Mouse (Mus musculus): Measurements from ENCODE around the gene Stbd1. TPM values are rescaled to one million over a fixed set of nuclear protein-coding genes. Genes with fewer than 3 reads are reported as not detected.

Gene Stbd1
- total RNA-seq (2014; fragmentation: Nextera tagmentation) = not detected in 2 replicates
- total RNA-seq (2017) = 0.11 TPM in 1 of 2 replicates, not detected in the other
- not detected in 2 replicates for polyA plus RNA-seq (2012)

DNA sequence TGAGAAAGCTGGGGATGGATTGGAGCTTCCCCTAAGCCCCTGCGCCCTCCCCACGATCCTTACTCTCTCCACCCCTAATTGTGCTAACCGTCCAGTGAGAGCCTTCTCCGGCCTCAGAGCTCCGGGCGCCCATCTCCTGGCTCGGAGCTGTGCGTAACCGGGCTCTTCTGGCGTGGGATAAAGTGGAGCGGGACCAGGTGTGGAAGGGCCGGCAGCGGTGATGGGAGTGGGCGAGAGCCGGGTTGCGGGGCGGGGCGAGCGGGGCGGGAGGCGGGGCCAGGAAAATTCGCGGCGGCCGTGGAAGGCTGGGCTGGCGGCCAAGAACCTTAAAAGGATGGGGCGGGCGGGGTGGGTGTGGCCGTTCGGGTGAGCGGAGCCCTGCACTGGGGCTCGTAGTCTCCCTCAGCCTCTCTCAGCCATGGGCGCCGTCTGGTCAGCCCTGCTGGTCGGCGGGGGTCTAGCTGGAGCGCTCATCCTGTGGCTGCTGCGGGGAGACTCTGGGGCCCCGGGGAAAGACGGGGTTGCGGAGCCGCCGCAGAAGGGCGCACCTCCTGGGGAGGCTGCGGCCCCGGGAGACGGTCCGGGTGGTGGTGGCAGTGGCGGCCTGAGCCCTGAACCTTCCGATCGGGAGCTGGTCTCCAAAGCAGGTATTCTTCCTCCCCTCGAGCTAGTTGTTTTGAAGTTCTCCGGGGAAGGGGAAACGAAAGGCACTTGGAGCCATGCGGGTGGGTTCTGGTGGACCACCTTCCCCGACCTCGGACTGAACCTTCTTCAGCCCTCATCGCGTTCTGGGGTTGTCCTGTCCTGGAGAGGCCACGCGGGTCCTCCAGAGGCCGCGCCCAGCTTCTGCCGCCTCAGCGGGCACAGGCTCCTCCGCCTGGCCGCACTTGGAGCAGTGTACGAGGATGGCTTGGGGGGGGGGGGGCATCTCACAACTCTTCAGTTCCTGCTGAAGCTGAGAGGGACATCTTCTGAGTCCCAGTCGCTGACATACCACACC, at the start of gene Stbd1:
Stbd1 (plus strand) TSS at position 351 of the 1,000 bp plus-strand sequence.
- Histone ChIP-seq H3K27me3 (ENCODE audit: insufficient read depth, low read length) (peaks cover 19% of the 10 kb centered on the region), H3K36me3 (replicated peaks) (no peaks in the 10 kb centered on the region), H3K9me3 (replicated peaks) (no peaks in the 10 kb centered on the region), H3K4me1 (ENCODE audit: insufficient read depth, low read depth, low read length) (0 out of 2 replicates have a peak, but pooled peaks cover 3% of the 10 kb centered on the region), H3K4me3 (ENCODE audit: low read depth, low read length) (no peak within 1 kb of the TSS; the same call in 1 of the 2 replicates)
- ATAC-seq (ENCODE audit: extremely low read depth, insufficient number of reproducible peaks, low FRiP score, poor library complexity, severe bottlenecking) (no peak), DNase-seq (ENCODE audit: low spot score) (peak; percentile 9)
- TF ChIP-seq POLR2AphosphoS5 (IDR thresholded peaks at IDR 0.05; ENCODE audit: insufficient replicate concordance, low read depth, low read length) = no peak
- no peak for TF ChIP-seq GATA1 (IDR thresholded peaks at IDR 0.05; ENCODE audit: borderline replicate concordance, low read length)
- TF ChIP-seq GATA2 (IDR thresholded peaks at IDR 0.05; ENCODE audit: borderline replicate concordance, low read depth, low read length) = no peak
- no peak for TF ChIP-seq TAL1 (conservative IDR thresholded peaks at IDR 0.05; ENCODE audit: low read depth, low read length)
- no peak for TF ChIP-seq CTCF (IDR thresholded peaks at IDR 0.05; ENCODE audit: low read depth, low read length)

DNA sequence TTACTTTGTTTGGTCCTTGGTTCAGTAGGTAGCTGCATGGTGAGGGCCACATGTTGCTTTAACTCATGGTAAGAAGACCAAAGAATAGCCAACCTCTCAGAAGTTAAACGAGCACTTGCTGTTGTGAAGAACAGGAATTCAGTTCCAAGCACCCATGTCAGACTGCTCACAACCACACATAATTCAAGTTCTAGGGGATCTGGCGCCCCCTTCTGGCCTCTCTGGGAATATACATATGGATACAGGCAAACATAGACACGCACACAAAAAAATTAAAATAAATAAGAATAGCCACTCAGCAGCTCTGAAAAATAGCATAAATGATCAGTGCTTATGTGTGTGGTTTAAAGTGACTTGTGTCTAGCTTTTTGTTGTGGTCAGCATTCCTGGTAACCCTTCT, 48.9 kb upstream of the Stbd1 start:
- ATAC-seq (ENCODE audit: extremely low read depth, insufficient number of reproducible peaks, low FRiP score, poor library complexity, severe bottlenecking) (no peak), DNase-seq (ENCODE audit: low spot score) (no peak)
- Histone ChIP-seq H3K36me3 (replicated peaks) (no peaks in the 10 kb centered on the region), H3K9me3 (replicated peaks) (no peaks in the 10 kb centered on the region), H3K4me1 (ENCODE audit: insufficient read depth, low read depth, low read length) (no peaks in the 10 kb centered on the region), H3K4me3 (ENCODE audit: low read depth, low read length) (no peak overlapping the region), H3K27me3 (ENCODE audit: insufficient read depth, low read length) (0 out of 2 replicates have a peak, but pooled peaks cover 3% of the 10 kb centered on the region)
- TF ChIP-seq POLR2AphosphoS5 (IDR thresholded peaks at IDR 0.05; ENCODE audit: insufficient replicate concordance, low read depth, low read length) (no peak), GATA2 (IDR thresholded peaks at IDR 0.05; ENCODE audit: borderline replicate concordance, low read depth, low read length) (no peak), GATA1 (IDR thresholded peaks at IDR 0.05; ENCODE audit: borderline replicate concordance, low read length) (no peak), CTCF (IDR thresholded peaks at IDR 0.05; ENCODE audit: low read depth, low read length) (no peak), TAL1 (conservative IDR thresholded peaks at IDR 0.05; ENCODE audit: low read depth, low read length) (no peak)

DNA sequence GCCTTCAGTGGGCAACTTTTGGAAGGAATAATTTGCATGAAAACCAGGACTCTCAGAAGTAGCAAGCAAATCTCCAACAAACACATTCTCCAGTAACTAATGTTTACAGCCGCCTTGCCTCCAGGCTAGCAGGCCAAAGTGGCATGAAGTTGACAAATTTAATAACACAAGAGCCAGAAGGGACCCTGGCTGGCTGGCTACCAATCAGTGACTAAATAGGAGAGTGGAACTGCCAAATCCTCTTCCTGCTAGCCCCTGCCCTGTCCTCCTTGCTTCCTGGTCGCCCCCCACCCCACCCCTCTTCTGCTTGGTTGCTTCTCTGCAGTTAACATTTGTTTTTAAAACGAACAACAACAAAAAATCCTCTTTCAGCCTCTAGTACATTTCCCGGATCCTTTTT, 48.4 kb upstream of the Stbd1 start:
- Histone ChIP-seq H3K36me3 (replicated peaks) (no peaks in the 10 kb centered on the region), H3K27me3 (ENCODE audit: insufficient read depth, low read length) (0 out of 2 replicates have a peak, but pooled peaks cover 3% of the 10 kb centered on the region), H3K4me3 (ENCODE audit: low read depth, low read length) (no peak overlapping the region), H3K4me1 (ENCODE audit: insufficient read depth, low read depth, low read length) (no peaks in the 10 kb centered on the region), H3K9me3 (replicated peaks) (no peaks in the 10 kb centered on the region)
- ATAC-seq (ENCODE audit: extremely low read depth, insufficient number of reproducible peaks, low FRiP score, poor library complexity, severe bottlenecking) (no peak), DNase-seq (ENCODE audit: low spot score) (no peak)
- no peak for TF ChIP-seq TAL1 (conservative IDR thresholded peaks at IDR 0.05; ENCODE audit: low read depth, low read length)
- no peak for TF ChIP-seq GATA1 (IDR thresholded peaks at IDR 0.05; ENCODE audit: borderline replicate concordance, low read length)
- TF ChIP-seq CTCF (IDR thresholded peaks at IDR 0.05; ENCODE audit: low read depth, low read length) = no peak
- TF ChIP-seq GATA2 (IDR thresholded peaks at IDR 0.05; ENCODE audit: borderline replicate concordance, low read depth, low read length) = no peak

DNA sequence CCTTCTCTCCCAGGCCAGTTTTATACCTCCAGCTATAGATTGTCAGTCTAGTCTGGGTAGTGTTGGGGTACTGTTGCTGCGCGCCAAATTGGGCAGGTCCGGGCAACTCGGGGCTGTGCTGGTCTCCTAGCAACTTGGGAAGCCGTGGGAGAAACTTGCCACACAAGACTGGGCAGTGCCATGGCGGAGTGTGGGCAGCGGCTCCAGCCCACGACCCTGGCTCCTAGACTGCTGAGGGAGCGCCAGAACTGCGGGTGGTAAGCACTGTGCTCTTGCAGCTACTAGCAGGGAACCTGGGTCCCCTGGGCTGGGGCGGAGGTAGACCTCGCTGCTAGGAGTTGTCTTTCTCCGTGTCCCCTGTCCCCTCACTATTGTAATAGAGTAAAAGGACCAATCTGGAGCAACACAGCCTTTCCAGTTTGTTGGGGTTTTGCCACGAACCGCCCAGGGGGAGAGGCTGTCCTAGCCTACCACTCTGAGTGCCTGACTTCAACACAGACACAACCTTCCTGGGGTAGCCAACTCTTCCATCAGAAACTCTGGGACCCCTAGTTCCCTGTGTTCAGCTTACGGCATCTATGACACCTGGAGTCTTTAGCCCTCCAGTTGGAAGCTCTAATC, 47.8 kb upstream of the Stbd1 start, which contains the start of gene Fam47e:
Fam47e (plus strand) TSS at position 179 of the 621 bp plus-strand sequence.
- Histone ChIP-seq H3K4me3 (ENCODE audit: low read depth, low read length) (no peak within 1 kb of the TSS), H3K4me1 (ENCODE audit: insufficient read depth, low read depth, low read length) (no peaks in the 10 kb centered on the region), H3K9me3 (replicated peaks) (no peaks in the 10 kb centered on the region), H3K27me3 (ENCODE audit: insufficient read depth, low read length) (0 out of 2 replicates have a peak, but pooled peaks cover 3% of the 10 kb centered on the region), H3K36me3 (replicated peaks) (no peaks in the 10 kb centered on the region)
- ATAC-seq (ENCODE audit: extremely low read depth, insufficient number of reproducible peaks, low FRiP score, poor library complexity, severe bottlenecking) = no peak
- no peak for DNase-seq (ENCODE audit: low spot score)
- TF ChIP-seq TAL1 (conservative IDR thresholded peaks at IDR 0.05; ENCODE audit: low read depth, low read length) = no peak
- no peak for TF ChIP-seq GATA1 (IDR thresholded peaks at IDR 0.05; ENCODE audit: borderline replicate concordance, low read length)
- TF ChIP-seq CTCF (IDR thresholded peaks at IDR 0.05; ENCODE audit: low read depth, low read length) = no peak
- TF ChIP-seq GATA2 (IDR thresholded peaks at IDR 0.05; ENCODE audit: borderline replicate concordance, low read depth, low read length) = no peak
- TF ChIP-seq POLR2AphosphoS5 (IDR thresholded peaks at IDR 0.05; ENCODE audit: insufficient replicate concordance, low read depth, low read length) = no peak

DNA sequence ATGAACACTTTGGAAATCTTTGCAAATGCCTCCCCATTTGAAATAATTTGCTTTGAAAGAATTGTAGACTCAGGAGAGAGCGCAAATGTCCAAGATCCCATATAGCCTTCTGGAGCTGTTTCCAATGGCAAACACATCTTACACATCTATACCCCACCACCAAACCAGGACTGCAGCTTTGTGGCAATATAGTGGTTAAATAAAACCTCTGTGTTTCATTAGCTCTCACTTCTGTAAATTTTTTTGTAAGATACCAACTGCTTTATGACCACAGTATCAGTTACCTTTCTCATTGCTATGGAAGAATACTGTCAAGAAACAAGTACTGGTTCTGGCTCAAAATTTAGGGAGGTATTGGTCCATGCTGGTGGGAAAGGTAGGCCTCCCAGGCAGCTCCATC, 46.9 kb upstream of the Stbd1 start:
- DNase-seq (ENCODE audit: low spot score) (no peak), ATAC-seq (ENCODE audit: extremely low read depth, insufficient number of reproducible peaks, low FRiP score, poor library complexity, severe bottlenecking) (no peak)
- Histone ChIP-seq H3K27me3 (ENCODE audit: insufficient read depth, low read length) (peaks cover 9% of the 10 kb centered on the region), H3K36me3 (replicated peaks) (no peaks in the 10 kb centered on the region), H3K4me3 (ENCODE audit: low read depth, low read length) (no peak overlapping the region), H3K4me1 (ENCODE audit: insufficient read depth, low read depth, low read length) (no peaks in the 10 kb centered on the region), H3K9me3 (replicated peaks) (no peaks in the 10 kb centered on the region)
- TF ChIP-seq GATA2 (IDR thresholded peaks at IDR 0.05; ENCODE audit: borderline replicate concordance, low read depth, low read length) (no peak), POLR2AphosphoS5 (IDR thresholded peaks at IDR 0.05; ENCODE audit: insufficient replicate concordance, low read depth, low read length) (no peak), CTCF (IDR thresholded peaks at IDR 0.05; ENCODE audit: low read depth, low read length) (no peak), TAL1 (conservative IDR thresholded peaks at IDR 0.05; ENCODE audit: low read depth, low read length) (no peak), GATA1 (IDR thresholded peaks at IDR 0.05; ENCODE audit: borderline replicate concordance, low read length) (no peak)

DNA sequence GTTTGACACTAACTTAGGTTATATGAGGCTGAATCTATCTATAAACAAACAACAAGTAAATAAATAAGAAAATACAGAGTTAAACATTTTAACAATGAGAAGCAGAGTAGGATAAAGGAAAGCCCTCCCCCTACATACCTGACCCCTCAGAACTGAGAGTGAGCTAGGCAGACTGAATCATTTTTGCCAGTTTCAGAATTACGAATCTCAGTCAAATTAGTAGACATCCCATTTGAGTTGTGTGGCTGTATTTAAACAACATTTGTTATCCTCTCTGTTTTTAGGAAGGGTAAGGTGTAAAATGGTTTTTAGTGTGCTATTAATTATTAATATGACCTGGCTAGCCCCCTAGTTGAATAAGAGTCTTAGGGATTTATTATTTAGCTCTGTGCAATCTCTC, 45.3 kb upstream of the Stbd1 start:
- TF ChIP-seq GATA2 (IDR thresholded peaks at IDR 0.05; ENCODE audit: borderline replicate concordance, low read depth, low read length) (no peak), CTCF (IDR thresholded peaks at IDR 0.05; ENCODE audit: low read depth, low read length) (no peak), POLR2AphosphoS5 (IDR thresholded peaks at IDR 0.05; ENCODE audit: insufficient replicate concordance, low read depth, low read length) (no peak), GATA1 (IDR thresholded peaks at IDR 0.05; ENCODE audit: borderline replicate concordance, low read length) (no peak)
- Histone ChIP-seq H3K4me3 (ENCODE audit: low read depth, low read length) (no peak overlapping the region), H3K27me3 (ENCODE audit: insufficient read depth, low read length) (peaks cover 13% of the 10 kb centered on the region), H3K9me3 (replicated peaks) (no peaks in the 10 kb centered on the region), H3K36me3 (replicated peaks) (no peaks in the 10 kb centered on the region), H3K4me1 (ENCODE audit: insufficient read depth, low read depth, low read length) (no peaks in the 10 kb centered on the region)
- DNase-seq (ENCODE audit: low spot score) = no peak
- ATAC-seq (ENCODE audit: extremely low read depth, insufficient number of reproducible peaks, low FRiP score, poor library complexity, severe bottlenecking) = no peak

Measured in G1E (cell line).